Mouse (Mus musculus) myocyte (in vitro differentiated cells): ENCODE results near the gene Sncg. TPM values are rescaled to one million over a fixed set of nuclear protein-coding genes. Genes with fewer than 3 reads are reported as not detected.

Experiments used
- H3K27me3 ChIP-seq: one replicate; pipeline ENCODE4 v1.6.1; 2011; ENCODE audit not compliant: control insufficient read depth, insufficient read depth, insufficient read length
- H3K36me3 ChIP-seq: one replicate; pipeline ENCODE4 v1.6.1; 2011; ENCODE audit not compliant: control insufficient read depth, insufficient read depth
- H3K4me2 ChIP-seq: one replicate; pipeline ENCODE4 v1.6.1; 2011; ENCODE audit warnings: low read depth, control low read depth
- H3K4me3 ChIP-seq: one replicate; pipeline ENCODE4 v1.5.1; 2011; ENCODE audit warnings: mild to moderate bottlenecking, control low read depth, moderate library complexity
- H3K79me2 ChIP-seq: one replicate; pipeline ENCODE4 v1.6.1; 2011; ENCODE audit not compliant: control insufficient read depth, insufficient read depth
- H3ac ChIP-seq: one replicate; pipeline ENCODE4 v1.6.1; 2011; ENCODE audit not compliant: control insufficient read depth, insufficient read length
- CEBPB ChIP-seq: IDR thresholded peaks from 2 replicates; pipeline ENCODE4 v1.6.1; 2011; ENCODE audit warnings: mild to moderate bottlenecking, moderate library complexity; ENCODE audit not compliant: poor library complexity, insufficient read depth, severe bottlenecking
- E2F4 ChIP-seq: IDR thresholded peaks from one replicate; pipeline ENCODE4 v1.6.1; 2011; ENCODE audit warnings: mild to moderate bottlenecking, control low read depth, moderate library complexity; ENCODE audit not compliant: insufficient read depth
- MYOD1 ChIP-seq, 3 experiments: IDR thresholded peaks; one replicate each; pipeline ENCODE4 v1.6.1; 2011; ENCODE audit warnings: control low read depth in 2 of 3, low read depth in 2 of 3, mild to moderate bottlenecking in 2 of 3, moderate library complexity in 1 of 3; ENCODE audit not compliant: insufficient read length in 2 of 3, control insufficient read depth in 1 of 3
- MYOG ChIP-seq, 3 experiments: IDR thresholded peaks; one replicate each; pipeline ENCODE4 v1.6.1; 2011; ENCODE audit warnings: control low read depth in 2 of 3, low read depth in 2 of 3, mild to moderate bottlenecking in 2 of 3; ENCODE audit not compliant: insufficient read length in 2 of 3, control insufficient read depth in 1 of 3, insufficient read depth in 1 of 3
- POLR2A ChIP-seq: IDR thresholded peaks from one replicate; pipeline ENCODE4 v1.6.1; 2011; ENCODE audit warnings: low read depth, mild to moderate bottlenecking, control low read depth, moderate library complexity; ENCODE audit not compliant: insufficient read length
- POLR2AphosphoS2 ChIP-seq: IDR thresholded peaks from one replicate; pipeline ENCODE4 v1.6.1; 2011; ENCODE audit warnings: low read depth, control low read depth; ENCODE audit not compliant: insufficient read length
- REST ChIP-seq: IDR thresholded peaks from one replicate; pipeline ENCODE4 v1.6.1; 2011; ENCODE audit warnings: mild to moderate bottlenecking, control low read depth, moderate library complexity; ENCODE audit not compliant: insufficient read depth, insufficient read length
- SRF ChIP-seq: IDR thresholded peaks from one replicate; pipeline ENCODE4 v1.6.1; 2011; ENCODE audit warnings: low read depth; ENCODE audit not compliant: control insufficient read depth, insufficient read length
- TCF12 ChIP-seq: IDR thresholded peaks from one replicate; pipeline ENCODE4 v1.6.1; 2011; ENCODE audit warnings: mild to moderate bottlenecking, control low read depth; ENCODE audit not compliant: poor library complexity, insufficient read depth, severe bottlenecking
- TCF3 ChIP-seq: IDR thresholded peaks from one replicate; pipeline ENCODE4 v1.6.1; 2011; ENCODE audit warnings: low read depth, control low read depth; ENCODE audit not compliant: insufficient read length
- USF1 ChIP-seq: IDR thresholded peaks from one replicate; pipeline ENCODE4 v1.6.1; 2011; ENCODE audit warnings: low read depth, mild to moderate bottlenecking, control low read depth, moderate library complexity
- polyA plus RNA-seq: library from polyadenylated mRNA; unstranded; fragments of >200 nt; fragmentation: generic; extraction: Trizol; gene quantifications from one replicate; pipeline ENCODE4 v1.2.1, GENCODE M21; 2012; ENCODE audit warnings: missing spikeins

Gene Sncg
- polyA plus RNA-seq, 1 experiment: 1.3 TPM

GRCm38 (mm10) chr14:34363490-34364253 lies 10.9 kb downstream of the Sncg start:
- Histone ChIP-seq H3K36me3 (no peaks in the 10 kb centered on the region), H3ac (peak overlapping the region; percentile 11), H3K4me2 (peak overlapping the region; percentile 90), H3K4me3 (peak overlapping the region; percentile 22), H3K79me2 (no peaks in the 10 kb centered on the region), H3K27me3 (no peaks in the 10 kb centered on the region)
- peak in 1 of 3 experiments; percentile 7 for TF ChIP-seq MYOD1 (IDR thresholded peaks at IDR 0.05; ENCODE audit: control insufficient read depth in 1 of 3, insufficient read length in 2 of 3, low read depth in 2 of 3)
- TF ChIP-seq MYOG (IDR thresholded peaks at IDR 0.05; ENCODE audit: control insufficient read depth in 1 of 3, insufficient read depth in 1 of 3, insufficient read length in 2 of 3, low read depth in 2 of 3): peak in 1 of 3 experiments; percentile 56
- TF ChIP-seq USF1: peak; percentile 67
- peak; percentile 68 for TF ChIP-seq POLR2A
- no peak for TF ChIP-seq REST
- peak; percentile 57 for TF ChIP-seq POLR2AphosphoS2
- TF ChIP-seq TCF12: no peak

GRCm38 (mm10) chr14:34362726-34363445 lies 11.7 kb downstream of the Sncg start:
- peak overlapping the region; percentile 11 for H3ac ChIP-seq
- H3K4me2 ChIP-seq: peak overlapping the region; percentile 90
- no peaks in the 10 kb centered on the region for H3K27me3 ChIP-seq
- TF ChIP-seq SRF (no peak), CEBPB (no peak), REST (no peak), POLR2AphosphoS2 (no peak)
- H3K4me3 ChIP-seq: peak overlapping the region; percentile 22
- no peaks in the 10 kb centered on the region for H3K79me2 ChIP-seq
- no peaks in the 10 kb centered on the region for H3K36me3 ChIP-seq

GRCm38 (mm10) chr14:34362135-34362534 lies 12.5 kb downstream of the Sncg start:
- H3K4me3 ChIP-seq: peak overlapping the region; percentile 22
- no peak for TF ChIP-seq REST
- TF ChIP-seq TCF3: no peak
- TF ChIP-seq TCF12: no peak
- TF ChIP-seq USF1: no peak

DNA sequence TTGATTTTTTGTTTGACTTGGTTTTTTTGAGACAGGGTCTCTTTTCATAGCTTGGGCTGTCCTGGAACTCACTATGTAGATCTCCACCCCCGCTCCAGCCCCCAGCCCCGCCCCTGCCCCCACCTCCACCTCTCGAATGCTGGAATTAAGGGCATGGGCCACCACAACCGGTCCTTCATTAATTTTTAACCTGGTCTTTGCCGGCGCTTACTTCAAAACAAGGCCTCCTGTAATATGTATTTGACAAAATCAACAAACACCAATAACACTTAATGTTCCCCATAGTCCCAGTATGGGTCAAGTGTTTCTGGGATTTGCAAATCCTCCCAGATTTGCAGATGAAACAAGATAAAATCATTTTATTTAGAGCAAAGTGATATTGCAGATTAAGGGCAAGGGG lies 14.3 kb downstream of the Sncg start:
- Histone ChIP-seq H3K36me3 (no peaks in the 10 kb centered on the region), H3K4me3 (no peak overlapping the region), H3K27me3 (no peaks in the 10 kb centered on the region), H3K79me2 (no peaks in the 10 kb centered on the region), H3K4me2 (no peak overlapping the region), H3ac (no peak overlapping the region)
- TF ChIP-seq USF1 (no peak), E2F4 (no peak), REST (no peak)

More at GRCm38 (mm10) chr14:34362135-34362534, 12.5 kb downstream of the Sncg start:
- Histone ChIP-seq H3K79me2 (no peaks in the 10 kb centered on the region), H3ac (no peak overlapping the region), H3K27me3 (no peaks in the 10 kb centered on the region), H3K4me2 (peak overlapping the region; percentile 90), H3K36me3 (no peaks in the 10 kb centered on the region)

- Histone ChIP-seq H3K79me2 (no peaks in the 10 kb centered on the region), H3K4me2 (no peak overlapping the region), H3K27me3 (no peaks in the 10 kb centered on the region), H3K36me3 (no peaks in the 10 kb centered on the region), H3K4me3 (no peak overlapping the region), H3ac (no peak overlapping the region)
- TF ChIP-seq TCF12 (no peak), E2F4 (no peak)
Measured at GRCm38 (mm10) chr14:34359676-34360244, 14.8 kb downstream of the Sncg start.
